Mouse (Mus musculus): ENCODE data around the gene Klhl3. TPM values are rescaled to one million over a fixed set of nuclear protein-coding genes. Genes with fewer than 3 reads are reported as not detected.

Gene Klhl3
- total and polyA plus RNA-seq, 2 experiments, result 3.2 to 4.0 TPM

DNA sequence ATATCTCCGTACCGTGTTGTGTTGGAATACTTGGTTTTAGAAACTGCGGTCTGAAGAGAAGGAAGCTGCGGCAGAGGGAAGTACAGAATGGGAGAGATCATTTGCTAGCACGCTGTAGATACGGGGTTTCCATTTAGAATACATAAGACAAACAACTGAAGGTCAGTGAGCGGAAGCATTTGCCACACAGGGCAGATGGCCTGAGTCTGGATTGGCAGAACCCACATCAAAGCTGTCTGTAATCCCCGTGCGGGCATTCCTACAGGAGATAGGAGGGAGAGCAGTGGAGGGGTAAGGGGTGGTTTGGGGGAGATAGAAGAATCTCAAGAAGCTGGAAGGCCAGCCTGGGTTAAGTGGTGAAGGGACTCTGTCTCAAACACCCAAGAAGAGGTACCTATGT is 38.5 kb downstream of the Klhl3 start:
- 90% methylated on average over 9 of the region's 9 CpGs for WGBS
- Histone ChIP-seq H3K27ac (replicated peaks; ENCODE audit: insufficient read depth, low read depth, low read length) (no peak overlapping the region), H3K36me3 (ENCODE audit: control insufficient read depth, insufficient read depth, low read length) (no peaks in the 10 kb centered on the region; the same call in 1 of the 2 replicates), H3K27me3 (ENCODE audit: control insufficient read depth, insufficient read depth, low read length) (no peaks in the 10 kb centered on the region), H3K4me1 (ENCODE audit: control insufficient read depth, insufficient read depth, low read length) (0 out of 2 replicates have a peak, but pooled peaks cover 2% of the 10 kb centered on the region), H3K79me2 (ENCODE audit: control insufficient read depth, insufficient read depth, low read length) (no peaks in the 10 kb centered on the region), H3K4me3 (ENCODE audit: insufficient read depth, low read depth, low read length) (no peak overlapping the region), H3K9ac (ENCODE audit: low read depth, low read length) (no peak overlapping the region)
- DNase-seq (ENCODE audit: extremely low read depth, low read depth, low spot score), result no peak
- TF ChIP-seq CTCF (IDR thresholded peaks at IDR 0.05; ENCODE audit: low read depth, low read length), result no peak
- TF ChIP-seq POLR2A (IDR thresholded peaks at IDR 0.05; ENCODE audit: extremely low read depth, insufficient read depth, low read length), result no peak

DNA sequence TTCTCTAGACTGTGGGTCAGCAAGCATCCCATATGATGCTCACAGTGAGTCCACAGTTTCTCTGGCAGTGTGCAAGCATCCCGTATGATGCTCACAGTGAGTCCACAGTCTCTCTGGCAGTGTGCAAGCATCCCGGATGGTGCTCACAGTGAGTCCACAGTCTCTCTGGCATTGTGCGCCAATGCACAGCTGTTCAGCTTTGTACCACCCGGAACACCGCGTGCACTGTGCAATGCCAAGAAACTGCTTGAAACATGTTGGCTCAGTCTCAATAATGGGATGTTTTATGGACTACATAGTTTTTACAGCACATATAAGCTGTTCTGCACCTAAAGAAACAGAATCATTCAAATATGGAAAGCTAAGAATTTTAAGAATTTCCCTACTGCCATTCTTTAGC is 38.9 kb downstream of the Klhl3 start:
- no peak for DNase-seq (ENCODE audit: extremely low read depth, low read depth, low spot score)
- 0 out of 2 replicates have a peak, but pooled peaks cover 2% of the 10 kb centered on the region for H3K4me1 ChIP-seq (ENCODE audit: control insufficient read depth, insufficient read depth, low read length)
- no peaks in the 10 kb centered on the region for H3K27me3 ChIP-seq (ENCODE audit: control insufficient read depth, insufficient read depth, low read length)
- WGBS, result 94% methylated on average over 6 of the region's 6 CpGs
- TF ChIP-seq POLR2A (IDR thresholded peaks at IDR 0.05; ENCODE audit: extremely low read depth, insufficient read depth, low read length), result no peak
- TF ChIP-seq CTCF (IDR thresholded peaks at IDR 0.05; ENCODE audit: low read depth, low read length), result no peak
- no peaks in the 10 kb centered on the region for H3K79me2 ChIP-seq (ENCODE audit: control insufficient read depth, insufficient read depth, low read length)
- H3K36me3 ChIP-seq (ENCODE audit: control insufficient read depth, insufficient read depth, low read length), result no peaks in the 10 kb centered on the region; the same call in 1 of the 2 replicates
- H3K27ac ChIP-seq (replicated peaks; ENCODE audit: insufficient read depth, low read depth, low read length), result no peak overlapping the region
- H3K9ac ChIP-seq (ENCODE audit: low read depth, low read length), result no peak overlapping the region
- no peak overlapping the region for H3K4me3 ChIP-seq (ENCODE audit: insufficient read depth, low read depth, low read length)

DNA sequence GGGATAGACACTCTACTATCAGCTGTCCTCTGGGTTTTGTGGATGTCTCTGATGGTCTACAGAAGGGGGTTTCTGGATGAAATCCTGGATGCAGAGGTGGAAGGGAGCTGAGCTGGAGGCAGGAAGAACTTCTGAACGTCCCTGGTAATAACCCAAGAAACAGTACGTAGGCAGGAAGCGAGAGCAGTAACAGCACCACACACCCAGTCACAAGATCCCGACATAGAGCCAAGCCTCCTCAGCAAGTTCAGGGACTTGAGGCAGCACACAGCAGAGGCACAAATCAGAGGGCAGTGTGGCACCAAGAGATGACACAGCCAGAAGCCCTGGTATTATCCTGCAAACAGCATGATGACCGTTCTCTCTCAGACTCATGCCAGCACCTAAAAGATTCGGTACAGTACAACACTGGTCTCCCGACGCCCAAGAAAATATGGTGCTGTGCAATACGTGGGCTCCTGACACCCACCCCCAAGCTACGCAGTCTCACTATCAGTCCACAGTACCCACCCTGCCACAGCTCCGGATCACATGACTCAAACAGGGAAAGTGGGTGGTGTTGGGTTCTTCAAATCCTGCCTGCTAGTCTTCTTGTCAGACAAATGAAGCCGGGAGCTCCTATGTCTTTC is 40.0 kb downstream of the Klhl3 start:
- DNase-seq (ENCODE audit: extremely low read depth, low read depth, low spot score), result peak; percentile 34
- 0 out of 2 replicates have a peak, but pooled peaks cover 2% of the 10 kb centered on the region for H3K4me1 ChIP-seq (ENCODE audit: control insufficient read depth, insufficient read depth, low read length)
- WGBS, result 85% methylated on average over 12 of the region's 12 CpGs
- no peak for TF ChIP-seq CTCF (IDR thresholded peaks at IDR 0.05; ENCODE audit: low read depth, low read length)
- peak overlapping the region; percentile 6; the same call in 1 of the 2 replicates for H3K9ac ChIP-seq (ENCODE audit: low read depth, low read length)
- no peaks in the 10 kb centered on the region; the same call in 1 of the 2 replicates for H3K36me3 ChIP-seq (ENCODE audit: control insufficient read depth, insufficient read depth, low read length)
- H3K4me3 ChIP-seq (ENCODE audit: insufficient read depth, low read depth, low read length), result no peak overlapping the region
- H3K79me2 ChIP-seq (ENCODE audit: control insufficient read depth, insufficient read depth, low read length), result no peaks in the 10 kb centered on the region
- H3K27ac ChIP-seq (replicated peaks; ENCODE audit: insufficient read depth, low read depth, low read length), result peak overlapping the region; percentile 49
- no peaks in the 10 kb centered on the region for H3K27me3 ChIP-seq (ENCODE audit: control insufficient read depth, insufficient read depth, low read length)

- no peak for DNase-seq (ENCODE audit: extremely low read depth, low read depth, low spot score)
- Histone ChIP-seq H3K27me3 (ENCODE audit: control insufficient read depth, insufficient read depth, low read length) (no peaks in the 10 kb centered on the region), H3K36me3 (ENCODE audit: control insufficient read depth, insufficient read depth, low read length) (no peaks in the 10 kb centered on the region), H3K79me2 (ENCODE audit: control insufficient read depth, insufficient read depth, low read length) (no peaks in the 10 kb centered on the region), H3K4me3 (ENCODE audit: insufficient read depth, low read depth, low read length) (no peak overlapping the region), H3K4me1 (ENCODE audit: control insufficient read depth, insufficient read depth, low read length) (peaks cover 6% of the 10 kb centered on the region), H3K27ac (replicated peaks; ENCODE audit: insufficient read depth, low read depth, low read length) (no peak overlapping the region), H3K9ac (ENCODE audit: low read depth, low read length) (no peak overlapping the region)
- TF ChIP-seq POLR2A (IDR thresholded peaks at IDR 0.05; ENCODE audit: extremely low read depth, insufficient read depth, low read length) (no peak), CTCF (IDR thresholded peaks at IDR 0.05; ENCODE audit: low read depth, low read length) (no peak)
- WGBS, result 92% methylated on average over 21 of the region's 21 CpGs
Observed at GRCm38 (mm10) chr13:58071209-58071608, 42.2 kb downstream of the Klhl3 start.

DNA sequence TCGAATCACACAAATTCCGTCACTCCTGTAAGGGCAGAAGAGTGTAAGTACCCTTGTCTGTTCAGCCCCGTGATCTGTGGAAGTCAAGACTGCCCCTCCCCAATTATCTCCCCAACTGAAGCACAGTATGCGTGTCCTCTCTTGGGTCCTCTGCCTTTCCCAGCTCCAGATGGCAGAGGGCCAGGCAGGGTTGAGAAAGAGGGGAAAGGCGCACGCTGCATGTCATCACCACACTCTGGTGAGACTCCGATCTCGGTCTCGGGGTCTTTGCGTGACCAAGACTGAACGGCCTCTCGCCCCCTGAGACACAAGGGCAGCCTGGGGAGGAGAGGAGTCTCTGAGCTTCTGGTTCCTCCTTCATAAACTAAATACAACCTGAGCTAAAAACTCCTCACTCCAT is 42.9 kb downstream of the Klhl3 start:
- no peak for TF ChIP-seq POLR2A (IDR thresholded peaks at IDR 0.05; ENCODE audit: extremely low read depth, insufficient read depth, low read length)
- no peak for TF ChIP-seq CTCF (IDR thresholded peaks at IDR 0.05; ENCODE audit: low read depth, low read length)
- Histone ChIP-seq H3K27ac (replicated peaks; ENCODE audit: insufficient read depth, low read depth, low read length) (no peak overlapping the region), H3K79me2 (ENCODE audit: control insufficient read depth, insufficient read depth, low read length) (no peaks in the 10 kb centered on the region), H3K36me3 (ENCODE audit: control insufficient read depth, insufficient read depth, low read length) (no peaks in the 10 kb centered on the region), H3K9ac (ENCODE audit: low read depth, low read length) (no peak overlapping the region), H3K4me3 (ENCODE audit: insufficient read depth, low read depth, low read length) (no peak overlapping the region), H3K4me1 (ENCODE audit: control insufficient read depth, insufficient read depth, low read length) (peaks cover 6% of the 10 kb centered on the region), H3K27me3 (ENCODE audit: control insufficient read depth, insufficient read depth, low read length) (no peaks in the 10 kb centered on the region)
- 74% methylated on average over 12 of the region's 12 CpGs for WGBS
- DNase-seq (ENCODE audit: extremely low read depth, low read depth, low spot score), result no peak
